Mouse (Mus musculus) erythroblast, embryonic 14.5 days (primary cell): Measurements from ENCODE around the gene Tdrd5.

ENCODE experiments used
- GATA1 ChIP-seq: IDR thresholded peaks from 2 replicates; pipeline ENCODE4 v1.6.1; 2012; ENCODE audit warnings: low read length, inconsistent platforms, mixed read lengths
- TAL1 ChIP-seq: IDR thresholded peaks from 3 replicates; pipeline ENCODE4 v1.6.1; 2012; ENCODE audit warnings: low read length, inconsistent platforms, mixed read lengths

DNA sequence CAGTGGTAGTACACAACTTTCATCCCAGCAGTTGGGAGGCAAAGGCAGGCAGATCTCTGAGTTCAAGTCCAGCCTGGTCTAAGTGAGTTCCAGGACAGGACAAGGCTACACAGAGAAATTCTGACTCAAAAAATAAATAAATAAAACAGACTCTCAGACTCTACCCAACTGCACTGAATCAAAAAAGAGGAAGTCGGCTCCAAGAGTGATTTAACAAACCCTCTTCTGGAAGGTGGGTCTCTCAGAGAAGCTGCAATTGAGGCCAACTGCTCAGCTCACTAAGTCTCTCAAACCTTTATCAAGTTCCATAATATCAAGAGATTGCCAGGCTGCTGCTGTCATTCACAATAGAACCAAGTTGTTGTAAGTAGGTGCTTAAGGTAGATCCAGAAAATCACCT, 5.1 kb upstream of the Tdrd5 start:
- TF ChIP-seq GATA1 (no peak), TAL1 (no peak)
